Mouse (Mus musculus): ENCODE measurements around the gene Eed. TPM values are rescaled to one million over a fixed set of nuclear protein-coding genes. Genes with fewer than 3 reads are reported as not detected.
"Not testable (repeated sequence)": the region's sequence is repeated elsewhere in the genome, so short reads cannot be mapped to it uniquely, and the experiment has no call there.

Gene Eed
- polyA plus RNA-seq, 1 experiment from 2014 or later, result 95.3 TPM

GRCm38 (mm10) chr7:90004781-90005180 is 24.0 kb upstream of the Eed start:
- H3K4me1 ChIP-seq, result no peaks in the 10 kb centered on the region
- DNase-seq (ENCODE audit: extremely low spot score, low spot score), result no peak
- WGBS, result 92% methylated on average over 3 of the region's 3 CpGs

GRCm38 (mm10) chr7:90002375-90002774 is 21.6 kb upstream of the Eed start:
- no peaks in the 10 kb centered on the region for H3K36me3 ChIP-seq (replicated peaks)
- no peaks in the 10 kb centered on the region for H3K9me3 ChIP-seq
- H3K27me3 ChIP-seq (ENCODE audit: poor library complexity, severe bottlenecking), result no peaks in the 10 kb centered on the region
- H3K4me3 ChIP-seq, result no peak overlapping the region
- WGBS, result 85% methylated on average over 2 of the region's 2 CpGs
- H3K27ac ChIP-seq, result no peak overlapping the region
- peaks cover 10% of the 10 kb centered on the region for H3K4me1 ChIP-seq
- DNase-seq (ENCODE audit: extremely low spot score, low spot score), result no peak

More at GRCm38 (mm10) chr7:90004781-90005180, 24.0 kb upstream of the Eed start:
- Histone ChIP-seq H3K27me3 (ENCODE audit: poor library complexity, severe bottlenecking) (no peaks in the 10 kb centered on the region), H3K27ac (no peak overlapping the region), H3K4me3 (no peak overlapping the region), H3K9me3 (no peaks in the 10 kb centered on the region), H3K36me3 (replicated peaks) (no peaks in the 10 kb centered on the region)

GRCm38 (mm10) chr7:89999491-89999890 is 18.7 kb upstream of the Eed start:
- Histone ChIP-seq H3K27me3 (ENCODE audit: poor library complexity, severe bottlenecking) (no peaks in the 10 kb centered on the region), H3K27ac (no peak overlapping the region), H3K9me3 (no peaks in the 10 kb centered on the region), H3K4me3 (no peak overlapping the region), H3K36me3 (replicated peaks) (no peaks in the 10 kb centered on the region), H3K4me1 (peaks cover 10% of the 10 kb centered on the region)
- 91% methylated on average over 5 of the region's 5 CpGs for WGBS
- DNase-seq (ENCODE audit: extremely low spot score, low spot score), result no peak

GRCm38 (mm10) chr7:89998624-89999006 is 17.8 kb upstream of the Eed start:
- no peak for DNase-seq (ENCODE audit: extremely low spot score, low spot score)
- WGBS, result 74% methylated on average over 2 of the region's 2 CpGs
- Histone ChIP-seq H3K27ac (no peak overlapping the region), H3K4me3 (no peak overlapping the region), H3K9me3 (no peaks in the 10 kb centered on the region), H3K4me1 (peaks cover 10% of the 10 kb centered on the region), H3K27me3 (ENCODE audit: poor library complexity, severe bottlenecking) (no peaks in the 10 kb centered on the region), H3K36me3 (replicated peaks) (no peaks in the 10 kb centered on the region)

- H3K36me3 ChIP-seq (replicated peaks), result no peaks in the 10 kb centered on the region
- H3K27ac ChIP-seq, result no peak overlapping the region
- WGBS, result 7% methylated on average over 10 of the region's 10 CpGs
- H3K4me1 ChIP-seq, result peaks cover 10% of the 10 kb centered on the region
- H3K9me3 ChIP-seq, result no peaks in the 10 kb centered on the region
- DNase-seq (ENCODE audit: extremely low spot score, low spot score), result peak; percentile 50
- no peaks in the 10 kb centered on the region for H3K27me3 ChIP-seq (ENCODE audit: poor library complexity, severe bottlenecking)
- peak overlapping the region; percentile 20; the same call in 1 of the 2 replicates for H3K4me3 ChIP-seq
Observed at GRCm38 (mm10) chr7:89998006-89998623, 17.3 kb upstream of the Eed start.

GRCm38 (mm10) chr7:89997526-89997925 is 16.7 kb upstream of the Eed start:
- not testable (repeated sequence) for H3K36me3 ChIP-seq (replicated peaks)
- 34% methylated on average over 5 of the region's 5 CpGs for WGBS

GRCm38 (mm10) chr7:89993091-89993490 is 12.3 kb upstream of the Eed start:
- Histone ChIP-seq H3K36me3 (replicated peaks) (no peaks in the 10 kb centered on the region), H3K4me1 (peaks cover under 1% of the 10 kb centered on the region; the same call in 1 of the 2 replicates), H3K4me3 (no peak overlapping the region), H3K27ac (no peak overlapping the region), H3K9me3 (no peaks in the 10 kb centered on the region), H3K27me3 (ENCODE audit: poor library complexity, severe bottlenecking) (no peaks in the 10 kb centered on the region)
- no peak for DNase-seq (ENCODE audit: extremely low spot score, low spot score)
- WGBS, result 95% methylated on average over 1 of the region's 1 CpGs

More at GRCm38 (mm10) chr7:89997526-89997925, 16.7 kb upstream of the Eed start:
- not testable (repeated sequence) for H3K4me3 ChIP-seq; H3K4me1 ChIP-seq; H3K27me3 ChIP-seq (ENCODE audit: poor library complexity, severe bottlenecking); H3K9me3 ChIP-seq; H3K27ac ChIP-seq; DNase-seq (ENCODE audit: extremely low spot score, low spot score)

- Histone ChIP-seq H3K36me3 (replicated peaks) (no peaks in the 10 kb centered on the region), H3K4me3 (no peak overlapping the region), H3K4me1 (peaks cover 14% of the 10 kb centered on the region), H3K27ac (0 out of 2 replicates have a peak overlapping the region, but pooled peaks have one; percentile 5), H3K27me3 (ENCODE audit: poor library complexity, severe bottlenecking) (no peaks in the 10 kb centered on the region), H3K9me3 (no peaks in the 10 kb centered on the region)
- DNase-seq (ENCODE audit: extremely low spot score, low spot score), result no peak
Observed at GRCm38 (mm10) chr7:89984421-89984820, 3.6 kb upstream of the Eed start.

GRCm38 (mm10) chr7:89983441-89983840 is 2.7 kb upstream of the Eed start:
- H3K27ac ChIP-seq, result no peak overlapping the region
- no peak overlapping the region for H3K4me3 ChIP-seq
- DNase-seq (ENCODE audit: extremely low spot score, low spot score), result no peak
- H3K4me1 ChIP-seq, result peaks cover 23% of the 10 kb centered on the region
- no peaks in the 10 kb centered on the region for H3K9me3 ChIP-seq
- no peaks in the 10 kb centered on the region for H3K27me3 ChIP-seq (ENCODE audit: poor library complexity, severe bottlenecking)
- WGBS, result 93% methylated on average over 2 of the region's 2 CpGs
- no peaks in the 10 kb centered on the region for H3K36me3 ChIP-seq (replicated peaks)

GRCm38 (mm10) chr7:89981557-89981956 is 774 bp upstream of the Eed start:
- H3K27ac ChIP-seq, result peak overlapping the region; percentile 99
- peaks cover 10% of the 10 kb centered on the region for H3K36me3 ChIP-seq (replicated peaks)
- no peaks in the 10 kb centered on the region for H3K27me3 ChIP-seq (ENCODE audit: poor library complexity, severe bottlenecking)
- no peak for DNase-seq (ENCODE audit: extremely low spot score, low spot score)
- peaks cover 25% of the 10 kb centered on the region for H3K4me1 ChIP-seq
- WGBS, result 22% methylated on average over 10 of the region's 10 CpGs
- peak overlapping the region; percentile 85 for H3K4me3 ChIP-seq
- no peaks in the 10 kb centered on the region for H3K9me3 ChIP-seq

GRCm38 (mm10) chr7:89980133-89980484 is 674 bp downstream of the Eed start:
- peak overlapping the region; percentile 85 for H3K4me3 ChIP-seq
- H3K9me3 ChIP-seq, result no peaks in the 10 kb centered on the region
- under 1% methylated on average over 31 of the region's 31 CpGs for WGBS
- peaks cover 25% of the 10 kb centered on the region for H3K4me1 ChIP-seq
- peaks cover 24% of the 10 kb centered on the region for H3K36me3 ChIP-seq (replicated peaks)
- no peak for DNase-seq (ENCODE audit: extremely low spot score, low spot score)
- peak overlapping the region; percentile 99 for H3K27ac ChIP-seq
- H3K27me3 ChIP-seq (ENCODE audit: poor library complexity, severe bottlenecking), result no peaks in the 10 kb centered on the region

GRCm38 (mm10) chr7:89979432-89980130 is 1.2 kb downstream of the Eed start:
- H3K27ac ChIP-seq, result peak overlapping the region; percentile 99
- H3K9me3 ChIP-seq, result no peaks in the 10 kb centered on the region
- no peak for DNase-seq (ENCODE audit: extremely low spot score, low spot score)
- H3K4me1 ChIP-seq, result peaks cover 24% of the 10 kb centered on the region
- WGBS, result 5% methylated on average over 23 of the region's 23 CpGs
- peaks cover 28% of the 10 kb centered on the region for H3K36me3 ChIP-seq (replicated peaks)
- H3K4me3 ChIP-seq, result peak overlapping the region; percentile 85
- H3K27me3 ChIP-seq (ENCODE audit: poor library complexity, severe bottlenecking), result no peaks in the 10 kb centered on the region

GRCm38 (mm10) chr7:89976796-89977195 is 4.0 kb downstream of the Eed start:
- WGBS, result 95% methylated on average over 7 of the region's 7 CpGs

More at GRCm38 (mm10) chr7:89976796-89977195, 4.0 kb downstream of the Eed start:
- H3K36me3 ChIP-seq (replicated peaks), result peaks cover 56% of the 10 kb centered on the region
- H3K27me3 ChIP-seq (ENCODE audit: poor library complexity, severe bottlenecking), result no peaks in the 10 kb centered on the region
- no peaks in the 10 kb centered on the region for H3K9me3 ChIP-seq
- peaks cover 15% of the 10 kb centered on the region for H3K4me1 ChIP-seq
- H3K27ac ChIP-seq, result no peak overlapping the region
- no peak overlapping the region for H3K4me3 ChIP-seq
- DNase-seq (ENCODE audit: extremely low spot score, low spot score), result no peak
